Mouse (Mus musculus): ENCODE measurements around the gene Dusp23.

- TF ChIP-seq ZNF384 (IDR thresholded peaks at IDR 0.05; ENCODE audit: low read depth, low read length), result no peak
- TF ChIP-seq CHD2 (IDR thresholded peaks at IDR 0.05; ENCODE audit: low read depth, low read length), result no peak
Observed at GRCm38 (mm10) chr1:172670716-172671115, 38.0 kb upstream of the Dusp23 start.

Data from ES-E14 (cell line).